Mouse (Mus musculus) megakaryocyte, adult 5-6 weeks (primary cell): ENCODE measurements at regions not wholly inside any gene's neighbourhood (a gene's known extent, or its start where the extent isn't known, plus 50 kb on each side); places are given as distances from the start of the nearest gene placed in this dataset.
A peak's percentile ranks its signal among the peaks of the same experiment; 100 is the strongest.

ENCODE experiments used
- ATAC-seq: 2 replicates; pipeline ENCODE4 v1.8.0; 2016; ENCODE audit warnings: mild to moderate bottlenecking, inconsistent platforms; ENCODE audit not compliant: poor library complexity, severe bottlenecking

DNA sequence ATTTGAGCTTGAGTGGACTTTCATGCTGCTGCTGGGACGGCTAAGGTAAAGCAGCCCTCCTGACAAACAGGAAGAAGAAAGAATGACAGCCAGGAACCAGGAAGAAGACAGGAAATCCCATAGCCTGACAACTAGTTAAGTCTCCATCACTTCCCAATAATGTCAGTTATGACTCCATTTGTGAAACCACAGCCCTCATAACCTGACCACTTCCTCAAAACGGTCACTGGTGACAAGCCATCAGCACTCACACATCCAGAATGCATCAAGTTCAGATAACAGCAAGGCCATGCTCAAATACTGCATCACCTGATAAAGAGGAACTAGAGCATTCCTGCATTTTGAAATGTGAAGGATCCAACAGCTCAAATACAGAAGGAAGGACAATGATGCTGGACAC is 288.3 kb downstream of the Zfp706 start:
- peak; percentile 92 for ATAC-seq

DNA sequence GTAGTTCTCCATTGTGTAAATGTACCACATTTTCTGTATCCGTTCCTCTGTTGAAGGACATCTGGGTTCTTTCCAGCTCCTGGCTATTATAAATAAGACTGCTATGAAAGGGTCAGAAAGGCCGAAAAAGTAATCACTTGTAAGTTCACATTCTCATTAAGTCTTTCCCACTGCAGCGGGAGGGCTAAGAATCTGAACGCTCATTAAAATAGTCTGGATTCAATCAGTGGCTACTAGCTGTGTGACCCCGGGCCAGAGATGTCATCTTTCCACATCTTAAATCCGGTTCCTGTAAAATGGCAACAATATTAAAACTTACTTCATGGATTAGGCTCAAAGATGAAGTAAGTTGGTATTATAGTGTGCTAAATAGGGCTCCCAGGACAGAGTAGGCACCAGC is 289.7 kb downstream of the Zfp706 start:
- no peak for ATAC-seq

DNA sequence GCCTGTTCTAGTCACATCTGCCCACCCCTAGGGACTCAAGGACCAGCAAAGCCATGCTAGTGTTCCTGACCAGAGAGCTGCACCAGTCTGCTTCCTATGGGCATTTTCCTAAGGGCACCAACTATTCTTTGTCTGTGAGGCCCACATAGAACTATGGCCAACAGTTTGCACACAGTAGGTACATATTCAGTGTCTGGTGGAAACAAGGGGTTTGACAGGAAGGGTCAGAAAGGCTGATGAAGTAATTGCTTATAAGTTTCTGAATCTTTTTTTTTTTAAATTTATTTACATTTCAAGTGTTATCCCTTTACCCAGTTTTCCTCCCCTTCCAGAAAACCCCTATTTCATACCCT is 290.9 kb downstream of the Zfp706 start:
- no peak for ATAC-seq

DNA sequence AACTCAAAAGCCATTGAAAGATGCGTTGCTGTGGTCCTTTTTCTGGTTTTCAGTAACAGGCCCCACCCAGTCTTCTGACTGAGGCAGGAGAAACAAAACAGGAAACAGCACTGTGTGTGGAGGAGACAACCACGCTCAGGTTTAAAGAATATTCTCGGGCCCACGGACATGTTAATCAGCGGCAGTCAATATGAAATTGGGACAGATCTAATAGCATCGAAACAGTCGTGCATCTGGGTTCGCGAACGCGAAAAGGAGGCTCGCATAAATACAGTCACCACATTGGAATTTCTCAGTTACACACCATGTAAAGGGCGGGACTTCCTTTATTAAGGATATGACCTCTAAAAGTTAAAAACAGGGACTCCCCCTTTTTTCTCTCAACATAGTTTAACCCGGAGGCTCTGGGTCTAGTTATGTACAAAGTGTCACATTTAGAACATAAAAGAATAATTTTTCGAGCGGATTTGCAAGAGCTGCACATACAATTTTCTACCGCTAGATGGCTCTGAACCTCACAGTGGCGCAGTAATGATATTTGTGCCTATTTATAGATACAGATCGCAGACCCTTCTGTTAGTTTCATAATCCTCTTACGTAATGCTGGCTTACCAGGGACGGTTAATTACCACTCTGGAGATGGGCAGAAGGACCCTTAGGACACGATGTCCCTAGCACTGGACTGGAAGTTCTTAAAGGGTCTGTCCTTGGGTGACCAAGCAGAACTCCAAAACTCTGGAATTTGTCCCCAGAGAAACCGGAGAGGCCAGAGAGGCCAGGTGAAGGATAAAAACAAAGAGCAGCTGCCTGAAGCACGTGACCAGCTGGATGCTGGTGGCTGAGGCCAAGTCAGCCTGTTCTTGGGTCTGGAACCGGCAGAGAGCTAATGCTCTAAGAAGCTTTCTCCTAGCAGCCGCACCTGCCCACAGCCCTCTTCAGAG is 291.6 kb downstream of the Zfp706 start:
- peak; percentile 70 for ATAC-seq

DNA sequence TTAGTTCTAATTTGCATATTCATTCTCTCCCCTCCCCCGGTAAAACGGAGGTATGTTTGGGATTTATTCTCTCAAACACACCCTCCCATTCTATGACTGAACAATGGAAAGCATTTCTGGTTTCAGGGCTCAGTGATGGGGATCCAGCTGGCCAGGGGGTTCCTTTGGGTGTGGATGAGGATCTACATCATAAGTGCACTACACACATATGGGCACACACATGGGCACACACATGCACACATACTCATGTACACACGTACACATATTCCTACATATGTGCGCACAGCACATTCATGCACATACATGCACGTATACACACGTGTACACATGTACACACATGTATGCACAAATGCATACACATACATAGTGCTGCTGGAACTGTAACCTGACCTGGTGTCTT is 292.4 kb downstream of the Zfp706 start:
- ATAC-seq: no peak

DNA sequence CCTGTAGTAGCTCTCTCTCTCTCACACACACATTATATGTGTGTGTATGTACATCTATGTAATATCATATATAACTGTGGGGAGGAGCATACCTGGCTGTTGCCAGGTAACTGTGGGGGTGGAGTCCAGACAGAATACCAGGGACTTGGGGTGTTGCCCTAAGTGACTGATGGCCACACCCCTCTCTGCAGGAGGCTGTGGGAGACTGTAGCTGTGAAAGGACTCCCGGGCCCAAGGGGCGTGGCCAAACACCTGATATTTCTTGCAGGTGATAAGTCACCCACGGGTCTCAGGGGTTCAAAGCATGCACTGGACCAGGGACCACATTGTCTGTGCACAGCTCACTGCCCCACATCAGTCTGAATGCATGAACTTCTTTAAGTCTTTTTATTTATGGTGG is 297.8 kb downstream of the Zfp706 start:
- ATAC-seq: no peak

DNA sequence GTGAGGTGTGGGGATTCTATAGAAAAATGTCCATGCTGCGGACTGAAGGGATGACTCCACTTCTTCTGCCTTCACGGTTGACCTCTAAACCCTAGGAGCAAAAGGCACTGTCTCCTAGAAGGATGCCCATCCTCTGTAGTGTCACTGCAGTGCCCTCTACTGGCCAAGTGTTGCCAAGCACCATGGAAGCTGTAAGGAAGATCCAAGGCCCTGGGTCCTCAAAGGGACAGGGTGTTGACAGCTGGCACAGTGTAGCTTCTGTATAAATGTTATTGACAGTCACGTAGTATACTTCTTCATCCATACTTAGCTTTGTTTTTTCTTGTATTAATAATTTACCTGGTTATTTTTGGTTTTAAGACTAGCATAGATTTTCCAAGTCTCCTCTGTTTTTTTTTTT is 299.1 kb downstream of the Zfp706 start:
- peak; percentile 79 for ATAC-seq

DNA sequence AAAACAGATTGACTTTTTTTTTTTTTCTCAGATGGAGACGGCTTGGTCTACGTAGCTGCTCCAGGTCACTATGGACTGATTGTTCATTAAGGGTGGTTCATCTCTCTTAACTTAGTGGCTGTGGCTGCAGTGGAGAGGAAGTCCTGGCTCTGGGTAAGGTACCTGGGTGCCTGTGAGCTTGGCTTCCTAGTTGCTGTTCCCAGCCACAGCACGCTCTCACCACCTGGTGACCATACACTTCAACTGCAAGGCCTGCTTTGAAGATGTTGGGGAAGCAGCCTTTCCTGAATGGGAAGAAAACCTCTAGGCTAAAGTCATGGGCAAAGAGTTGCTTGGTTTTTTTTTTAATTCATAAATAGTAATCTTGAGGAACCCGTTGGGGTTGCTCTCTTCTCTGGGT is 301.6 kb downstream of the Zfp706 start:
- ATAC-seq: peak; percentile 90

DNA sequence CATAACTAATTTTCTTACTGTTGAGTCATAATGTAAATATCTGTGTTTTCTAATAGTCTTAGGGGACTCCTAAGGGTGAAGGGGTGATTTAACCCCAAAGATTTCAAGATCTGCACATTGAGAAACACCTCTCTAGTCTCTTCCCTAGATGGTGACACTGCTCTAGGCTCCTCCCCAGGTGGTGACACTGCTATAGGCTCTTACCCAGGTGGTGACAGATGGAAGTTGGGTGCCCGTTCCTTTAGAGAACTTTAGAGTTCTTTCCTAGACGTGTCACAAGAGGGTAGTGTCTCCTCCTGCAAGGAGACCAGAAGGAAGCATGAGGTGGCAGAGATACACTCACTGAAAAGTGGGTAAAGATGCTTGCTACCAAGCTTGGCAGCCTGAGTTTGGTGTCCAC is 302.2 kb downstream of the Zfp706 start:
- peak; percentile 76 for ATAC-seq

DNA sequence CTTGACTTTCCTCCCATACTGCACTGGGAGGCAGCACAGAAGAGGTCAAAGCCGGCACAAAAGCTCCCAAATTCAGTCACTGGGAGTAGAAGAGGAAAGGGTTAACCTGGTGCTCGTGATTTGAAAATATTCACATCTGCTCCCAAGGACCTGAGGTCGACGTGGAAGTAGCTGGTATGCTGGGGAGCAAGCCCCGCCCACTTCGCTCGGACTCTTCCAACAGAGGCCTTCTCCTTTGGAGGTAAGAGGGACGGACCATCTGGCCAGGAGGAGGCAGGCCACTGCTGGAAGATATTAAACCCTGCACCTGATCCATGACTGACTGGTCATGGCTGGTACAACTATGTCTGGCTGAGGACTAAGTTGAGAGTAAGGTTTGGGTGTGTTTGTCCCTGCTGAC is 305.7 kb downstream of the Zfp706 start:
- no peak for ATAC-seq

DNA sequence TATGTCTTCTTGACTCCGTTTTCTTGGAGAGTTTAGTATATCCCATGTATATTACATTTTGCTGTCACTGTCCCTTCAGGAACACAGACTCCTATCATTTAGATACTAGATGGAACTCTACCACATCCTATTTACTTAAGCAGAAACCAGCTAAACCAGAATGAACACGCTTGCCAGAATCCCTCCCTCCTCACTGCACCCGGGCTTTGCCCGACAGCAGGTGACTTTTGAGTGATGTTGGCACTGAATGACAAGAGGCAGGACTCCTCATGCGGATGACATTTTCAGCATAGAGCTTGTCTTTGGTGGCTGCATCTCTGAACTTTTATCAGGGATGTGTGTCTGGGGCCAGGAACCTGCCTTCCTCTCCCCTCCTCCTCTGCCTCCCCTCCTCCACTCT is 307.4 kb downstream of the Zfp706 start:
- ATAC-seq: no peak

DNA sequence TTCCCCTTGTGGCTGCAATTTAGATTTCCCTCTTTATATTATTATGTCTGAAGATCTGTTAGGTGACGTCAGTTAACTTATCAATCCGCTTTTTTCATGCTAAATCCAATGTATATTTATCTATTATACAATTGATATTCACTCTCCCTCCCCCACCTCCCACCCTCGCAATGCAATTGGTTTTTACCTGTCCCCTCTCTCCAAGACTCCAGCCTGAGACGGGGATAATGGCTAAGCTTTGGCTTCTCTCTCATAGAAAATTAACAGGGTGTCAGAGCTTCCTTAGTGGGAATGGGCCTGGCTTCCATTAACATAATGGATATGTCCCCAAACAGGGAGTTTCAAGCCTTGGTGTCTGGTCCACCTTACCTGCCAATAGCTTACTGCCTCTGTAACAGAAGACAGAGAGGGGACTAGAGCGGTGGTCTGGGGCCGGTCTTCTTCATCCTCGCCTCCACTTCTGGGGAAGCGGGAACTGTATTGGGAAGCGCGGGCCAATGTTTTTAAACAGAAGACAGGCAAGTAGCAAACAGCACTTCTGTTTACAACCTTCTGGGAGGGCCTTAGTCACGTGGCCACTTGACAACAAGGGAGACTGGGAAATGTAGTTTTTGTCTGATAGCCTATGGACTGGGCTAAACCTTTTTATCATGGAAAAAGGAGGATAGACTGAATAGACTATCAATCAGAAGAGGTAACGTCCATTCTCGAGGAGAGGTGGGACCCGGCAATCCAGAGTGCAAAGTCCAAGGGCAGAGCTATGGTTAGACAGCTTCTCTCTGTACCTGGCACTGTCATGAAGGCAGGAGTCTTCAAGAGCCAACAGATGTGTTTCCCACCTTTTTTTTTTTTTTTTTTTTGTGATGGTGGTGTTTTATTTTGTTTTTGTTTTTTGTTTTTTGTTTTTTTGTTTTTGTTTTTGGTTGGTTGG is 312.1 kb downstream of the Zfp706 start:
- ATAC-seq: peak; percentile 60

DNA sequence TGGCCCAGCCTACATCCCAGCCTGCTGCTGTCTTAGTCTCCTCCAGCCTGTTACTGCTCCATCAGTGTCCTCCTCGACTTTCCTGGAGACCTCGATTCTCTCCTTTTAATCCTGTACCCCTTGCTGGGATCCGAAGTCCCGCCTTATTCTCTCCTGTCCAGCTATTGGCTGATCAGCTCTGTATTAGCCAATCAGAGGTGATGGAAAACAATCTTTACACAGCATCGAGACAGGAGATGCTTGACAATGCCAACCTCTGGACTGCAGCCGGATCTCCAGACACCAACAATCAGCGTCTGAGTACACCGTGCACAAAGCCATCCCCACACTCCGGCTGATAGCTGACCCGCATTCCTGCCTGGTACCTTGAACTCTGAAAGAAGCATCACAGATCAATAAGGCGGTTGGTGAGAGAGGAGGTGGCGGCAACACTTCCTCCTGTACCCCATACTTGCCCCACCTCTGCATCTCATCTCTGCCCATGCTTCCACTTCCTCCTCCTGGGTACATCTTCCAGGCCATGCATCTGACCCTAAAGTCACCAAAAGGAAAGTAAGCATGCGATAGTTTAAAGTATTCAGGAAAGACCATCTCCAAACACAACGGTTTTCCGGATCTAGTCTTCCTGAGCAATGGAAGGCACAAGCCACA is 316.4 kb downstream of the Zfp706 start:
- ATAC-seq: peak; percentile 53

DNA sequence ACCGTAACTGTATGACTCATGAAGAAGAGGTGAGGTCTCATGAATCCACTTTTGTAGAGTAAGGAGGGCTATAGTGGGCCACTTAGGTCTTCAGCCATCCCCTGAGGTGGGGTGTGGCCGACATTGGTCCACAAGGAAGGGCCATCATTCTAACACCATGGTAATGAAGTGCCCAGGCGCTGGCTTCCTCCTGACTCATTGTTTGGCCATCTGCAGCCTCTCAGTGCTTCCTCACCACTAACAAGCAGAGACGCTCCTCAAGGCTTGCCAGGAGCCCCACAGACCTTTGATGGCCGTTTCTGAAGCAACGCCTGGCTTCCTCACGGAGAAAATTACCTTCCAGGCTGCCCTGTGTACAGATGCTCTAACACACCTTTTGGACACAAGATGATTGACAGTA is 317.7 kb downstream of the Zfp706 start:
- ATAC-seq: no peak

DNA sequence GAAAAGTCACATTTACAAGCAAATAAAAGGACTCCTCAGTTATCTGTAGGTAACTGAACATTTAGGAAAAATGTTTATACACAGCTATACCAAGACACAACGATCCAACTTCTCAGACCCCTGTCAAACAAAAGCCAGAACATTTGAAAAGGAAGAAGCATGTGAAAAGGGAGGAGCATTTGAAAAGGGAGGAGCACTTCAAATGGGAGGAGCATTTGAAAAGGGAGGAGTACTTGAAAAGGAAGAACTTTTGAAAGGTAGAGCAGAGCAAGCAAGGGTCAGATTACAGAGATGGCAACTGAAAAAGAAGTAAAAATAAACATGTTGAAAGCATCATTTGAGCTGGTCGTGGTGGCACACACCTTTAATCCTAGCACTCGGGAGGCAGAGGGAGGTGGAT is 318.3 kb downstream of the Zfp706 start:
- no peak for ATAC-seq

DNA sequence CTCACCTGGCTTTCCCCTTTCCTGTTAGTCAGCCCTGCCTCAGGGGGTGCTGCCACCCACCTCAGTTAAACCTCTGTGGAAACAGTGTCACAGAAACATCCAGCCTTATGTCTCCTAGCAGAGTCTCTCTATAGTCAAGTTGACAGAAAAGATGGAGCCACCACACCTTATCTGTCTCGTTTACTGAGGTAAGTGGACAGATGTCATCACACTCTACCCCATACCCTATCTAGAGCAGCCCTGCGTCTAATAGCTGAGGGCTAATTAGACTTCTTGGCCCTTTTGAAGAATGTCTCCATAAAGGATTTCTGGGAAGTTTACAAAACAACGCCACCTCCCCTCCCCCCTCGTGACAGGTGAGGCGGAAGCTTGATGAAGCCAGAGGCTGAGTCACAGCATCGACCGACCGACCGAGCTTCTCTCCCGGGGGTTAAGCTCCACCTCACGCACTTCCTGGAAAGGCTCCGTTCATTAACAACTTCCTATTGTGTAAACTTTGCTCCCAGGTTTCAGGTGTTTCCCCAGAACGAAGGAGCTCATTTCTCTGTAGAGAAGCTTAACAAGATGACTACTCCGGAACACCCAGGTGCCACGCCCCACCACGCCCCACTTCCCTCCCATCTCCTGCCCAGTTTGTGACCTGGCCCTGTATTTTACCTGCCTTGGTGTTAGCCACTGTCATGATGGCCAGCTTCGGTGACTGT is 319.4 kb downstream of the Zfp706 start:
- peak; percentile 79 for ATAC-seq

DNA sequence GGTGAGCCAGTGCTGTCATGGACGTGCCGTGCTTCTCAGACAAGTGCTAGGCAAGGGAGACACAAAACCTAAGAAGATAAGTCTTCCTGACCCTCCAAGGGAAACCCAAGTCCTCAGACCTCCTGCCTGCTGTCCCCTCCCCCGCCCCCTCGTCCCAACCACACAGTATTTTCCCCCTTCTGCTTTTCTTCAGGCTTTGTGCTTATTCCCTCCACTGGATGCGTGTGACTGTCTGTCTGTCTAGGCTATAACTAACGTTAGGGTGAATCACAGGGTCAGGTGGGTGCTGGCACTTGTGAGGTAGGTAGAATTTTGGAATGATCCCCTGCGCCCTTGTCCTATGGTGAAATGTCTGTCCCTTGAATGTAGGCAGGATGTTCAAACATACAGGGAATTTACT is 322.9 kb downstream of the Zfp706 start:
- no peak; the same call in 1 of the 2 replicates for ATAC-seq

DNA sequence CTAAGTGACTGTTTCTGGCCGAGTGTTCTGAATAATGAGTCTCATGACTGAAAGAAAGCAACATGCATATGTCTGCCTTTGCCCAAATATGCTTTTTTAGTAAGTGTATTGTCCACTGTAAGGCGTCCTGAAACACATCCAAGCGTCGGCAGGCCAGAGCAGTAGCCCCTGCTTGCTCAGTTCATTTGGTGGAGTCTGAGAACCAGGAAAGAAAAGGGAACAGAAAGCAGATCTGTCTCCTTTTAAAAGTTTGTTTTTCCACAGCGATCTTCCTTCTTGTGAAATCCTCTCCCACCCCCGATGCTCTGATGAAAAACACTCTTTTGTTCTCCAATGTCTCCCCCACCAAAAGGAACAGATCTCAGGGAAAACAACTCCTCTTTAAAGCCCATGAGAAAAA is 324.7 kb downstream of the Zfp706 start:
- ATAC-seq: peak; percentile 70

DNA sequence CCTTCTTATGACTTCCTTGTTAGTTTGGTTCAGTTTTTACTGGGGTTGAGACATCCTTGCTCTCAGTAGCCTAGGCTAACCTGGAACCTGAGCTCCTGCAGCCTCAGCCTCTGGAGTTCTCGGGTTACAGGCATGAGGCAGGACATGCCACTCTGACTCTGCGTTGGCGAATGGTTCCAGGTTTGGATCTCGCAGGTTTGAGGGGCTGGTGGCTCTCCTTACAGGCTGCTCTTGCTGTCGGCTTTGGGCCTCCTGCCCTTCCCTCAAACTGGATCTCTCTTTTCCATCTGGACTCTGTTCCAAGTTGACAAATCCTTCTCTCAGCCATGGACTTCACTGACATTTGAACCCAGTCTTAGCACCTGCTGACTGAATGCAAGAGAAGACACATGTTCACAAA is 325.4 kb downstream of the Zfp706 start:
- ATAC-seq: no peak

DNA sequence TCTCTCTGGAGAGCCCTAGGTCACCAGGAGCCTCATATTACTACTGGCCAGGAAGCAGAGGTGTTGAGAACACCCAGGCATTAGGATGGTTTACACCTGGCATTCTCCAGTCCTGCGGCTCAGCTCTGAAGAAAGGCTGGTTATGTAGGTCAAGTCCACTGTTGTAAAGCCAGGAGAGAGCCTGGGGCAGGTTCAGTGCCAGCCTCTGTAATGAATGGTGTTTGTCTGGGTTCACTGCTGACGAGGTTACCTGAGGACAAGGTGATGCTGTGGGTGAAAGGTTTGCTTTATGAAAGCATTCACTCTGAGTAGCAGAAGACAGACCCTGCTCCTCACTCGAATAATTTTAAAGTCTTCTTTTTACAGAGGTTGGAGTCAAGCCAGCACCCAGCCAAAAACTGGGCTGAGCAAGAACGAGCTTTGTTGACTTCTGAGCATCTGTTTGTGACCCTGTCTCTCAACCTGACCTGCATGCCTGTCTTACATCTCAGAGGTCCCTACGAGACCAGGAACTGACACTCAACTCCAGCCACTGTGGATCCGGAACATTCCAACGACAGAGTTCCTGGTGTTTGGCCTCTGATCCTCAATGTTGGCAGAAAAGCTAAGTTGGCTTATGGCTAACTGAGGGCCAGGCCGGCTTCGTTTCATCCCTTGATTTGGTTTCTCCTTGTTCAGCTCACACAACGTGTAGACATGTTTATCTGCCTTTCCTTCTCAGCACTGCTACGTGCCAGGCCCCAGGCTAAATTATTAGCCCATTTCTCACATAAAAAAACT is 327.0 kb downstream of the Zfp706 start:
- ATAC-seq: no peak
